Mouse (Mus musculus) kidney, postnatal 25 days (tissue): Measurements from ENCODE around the gene Trmt44.

Experiments
- DNase-seq, 2 experiments: peaks; one replicate each; pipeline ENCODE4 v3.0.0; 2021; ENCODE audit warnings: mixed read lengths in 2 of 2

Gene Trmt44

GRCm38 (mm10) chr5:35574653-35575599, at the start of gene Trmt44:
Gene Trmt44 (minus strand): TSS chr5:35575070.
- peak; percentile 94 to 96 for DNase-seq

GRCm38 (mm10) chr5:35623831-35624230, 49.0 kb upstream of the Trmt44 start:
- DNase-seq, result no peak

- DNase-seq, result no peak
Measured at GRCm38 (mm10) chr5:35621114-35621513, 46.2 kb upstream of the Trmt44 start.

GRCm38 (mm10) chr5:35616943-35617342, 42.1 kb upstream of the Trmt44 start:
- peak in 1 of 2 experiments; percentile 21 for DNase-seq

- no peak for DNase-seq
Measured at GRCm38 (mm10) chr5:35612722-35613121, 37.9 kb upstream of the Trmt44 start.

- peak in 1 of 2 experiments; percentile 15 for DNase-seq
Measured at GRCm38 (mm10) chr5:35611900-35612299, 37.0 kb upstream of the Trmt44 start.

GRCm38 (mm10) chr5:35611170-35611569, 36.3 kb upstream of the Trmt44 start:
- peak; percentile 77 to 85 for DNase-seq

GRCm38 (mm10) chr5:35610381-35610780, 35.5 kb upstream of the Trmt44 start:
- no peak for DNase-seq

GRCm38 (mm10) chr5:35609971-35610370, 35.1 kb upstream of the Trmt44 start:
- no peak for DNase-seq

GRCm38 (mm10) chr5:35609381-35609780, 34.5 kb upstream of the Trmt44 start:
- DNase-seq, result peak; percentile 35 to 59

GRCm38 (mm10) chr5:35608559-35608958, 33.7 kb upstream of the Trmt44 start:
- no peak for DNase-seq

GRCm38 (mm10) chr5:35607784-35608183, 32.9 kb upstream of the Trmt44 start:
- DNase-seq, result peak in 1 of 2 experiments; percentile 43

GRCm38 (mm10) chr5:35606800-35607199, 31.9 kb upstream of the Trmt44 start:
- DNase-seq, result no peak

GRCm38 (mm10) chr5:35605355-35605754, 30.5 kb upstream of the Trmt44 start:
- no peak for DNase-seq

- no peak for DNase-seq
Measured at GRCm38 (mm10) chr5:35601526-35601925, 26.7 kb upstream of the Trmt44 start.

GRCm38 (mm10) chr5:35600233-35600632, 25.4 kb upstream of the Trmt44 start:
- DNase-seq, result no peak

- DNase-seq, result no peak
Measured at GRCm38 (mm10) chr5:35596169-35597160, 21.6 kb upstream of the Trmt44 start.

- DNase-seq, result peak; percentile 81 to 82
Measured at GRCm38 (mm10) chr5:35595706-35596105, 20.8 kb upstream of the Trmt44 start.

- no peak for DNase-seq
Measured at GRCm38 (mm10) chr5:35594768-35595167, 19.9 kb upstream of the Trmt44 start.

GRCm38 (mm10) chr5:35593272-35593671, 18.4 kb upstream of the Trmt44 start:
- DNase-seq, result peak; percentile 72 to 91

- DNase-seq, result peak; percentile 38 to 71
Measured at GRCm38 (mm10) chr5:35592824-35593223, 18.0 kb upstream of the Trmt44 start.

GRCm38 (mm10) chr5:35592081-35592736, 17.3 kb upstream of the Trmt44 start:
- peak in 1 of 2 experiments; percentile 20 for DNase-seq
